Mouse (Mus musculus) adrenal gland, postnatal 14 days (tissue): ENCODE results near the gene Stat6. TPM values are rescaled to one million over a fixed set of nuclear protein-coding genes. Genes with fewer than 3 reads are reported as not detected.

Experiments used
- DNase-seq: peaks from one replicate; pipeline ENCODE4 v3.0.0; 2021; ENCODE audit warnings: mixed read lengths
- total RNA-seq: library from RNA; stranded (reverse); gene quantifications from 2 replicates; pipeline ENCODE4 v1.2.3, GENCODE M21; 2021

Gene Stat6
- total RNA-seq, 1 experiment from 2014 or later: 75.0 TPM

- DNase-seq: no peak
Measured at GRCm38 (mm10) chr10:127669170-127669569, 26.4 kb downstream of the Stat6 start.

- no peak for DNase-seq
Measured at GRCm38 (mm10) chr10:127670185-127670584, 27.4 kb downstream of the Stat6 start.

- peak; percentile 59 for DNase-seq
Measured at GRCm38 (mm10) chr10:127671276-127671675, 28.5 kb downstream of the Stat6 start.

DNA sequence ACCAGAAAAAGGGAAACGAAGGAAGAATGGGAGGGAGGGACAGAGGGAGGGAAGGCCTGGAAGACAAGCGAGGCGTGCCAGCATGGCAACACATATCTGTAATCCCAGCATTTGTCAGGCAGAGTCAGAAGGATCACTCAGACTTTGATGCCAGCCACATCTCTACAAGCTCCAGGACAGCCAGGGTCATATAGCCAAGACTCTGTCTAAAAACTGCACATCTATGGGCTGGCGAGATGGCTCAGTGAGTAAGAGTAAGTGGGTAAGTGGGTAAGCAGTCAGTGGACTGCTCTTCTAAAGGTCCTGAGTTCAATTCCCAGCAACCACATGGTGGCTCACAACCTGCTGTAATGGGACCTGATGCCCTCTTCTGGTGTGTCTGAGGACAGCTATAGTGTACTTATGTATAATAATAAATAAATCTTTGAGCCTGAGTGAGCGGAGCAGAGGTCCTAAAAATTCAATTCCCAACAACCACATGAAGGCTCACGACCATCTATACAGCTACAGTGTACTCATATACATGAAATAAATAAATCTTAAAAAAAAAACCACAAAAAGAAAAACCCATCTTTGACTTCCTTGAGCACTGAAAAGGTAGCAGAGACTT is 31.4 kb downstream of the Stat6 start:
- no peak for DNase-seq

DNA sequence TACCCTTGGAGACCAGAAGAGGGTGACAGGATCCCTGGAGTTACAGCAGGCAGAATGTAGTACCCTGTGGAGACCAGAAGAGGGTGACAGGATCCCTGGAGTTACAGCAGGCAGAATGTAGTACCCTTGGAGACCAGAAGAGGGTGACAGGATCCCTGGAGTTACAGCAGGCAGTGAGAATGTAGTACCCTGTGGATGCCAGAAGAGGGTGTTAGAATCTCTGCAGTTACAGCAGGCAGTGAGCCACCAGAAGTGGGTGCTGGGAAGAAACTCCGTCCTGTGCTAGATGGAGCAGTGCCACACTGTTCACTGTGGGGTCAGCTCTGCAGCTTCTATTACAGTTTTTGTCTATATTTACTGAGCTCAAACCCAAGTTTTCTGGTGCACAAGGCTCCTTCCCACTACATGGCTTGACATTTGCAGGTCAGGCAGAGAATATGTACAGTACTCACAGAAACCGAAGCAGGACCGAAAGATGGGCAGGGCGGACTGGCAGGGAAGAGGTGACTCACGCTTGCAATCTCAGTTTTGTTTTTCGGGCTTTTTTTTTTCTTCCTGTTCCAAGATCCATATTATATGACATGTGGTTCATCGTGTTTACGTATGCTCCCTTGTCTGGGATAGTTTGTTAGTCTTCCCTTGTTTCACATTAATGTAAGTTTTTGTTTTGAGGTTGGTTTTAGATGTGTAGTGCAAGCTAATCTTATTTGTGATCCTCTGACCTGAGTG is 32.2 kb downstream of the Stat6 start:
- peak; percentile 91 for DNase-seq

DNA sequence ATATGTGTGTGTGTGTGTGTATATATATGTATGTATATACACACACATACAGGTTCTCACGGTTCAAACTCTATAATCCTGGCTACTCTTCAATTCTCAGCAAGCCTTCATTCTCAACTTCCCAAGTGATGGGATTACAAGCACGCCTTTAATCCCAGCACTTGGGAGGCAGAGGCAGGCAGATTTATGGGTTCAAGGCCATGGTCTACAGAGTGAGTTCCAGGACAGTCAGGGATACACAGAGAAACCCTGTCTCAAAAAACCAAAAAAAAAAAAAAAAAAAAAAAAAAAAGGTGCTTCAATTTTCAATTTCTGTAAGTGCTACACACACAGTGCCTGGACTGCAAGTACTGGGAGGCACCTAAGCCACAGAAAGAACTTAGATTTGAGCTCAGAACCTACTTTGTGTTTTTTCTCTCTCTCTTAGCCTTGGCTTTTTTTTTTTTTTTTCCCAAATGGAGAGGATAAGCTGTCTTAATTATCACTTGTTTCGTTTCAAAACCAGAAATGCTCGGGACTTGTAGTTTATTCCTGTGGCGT is 33.1 kb downstream of the Stat6 start:
- DNase-seq: no peak

GRCm38 (mm10) chr10:127676691-127677548 is 34.1 kb downstream of the Stat6 start:
- DNase-seq: peak; percentile 97

DNA sequence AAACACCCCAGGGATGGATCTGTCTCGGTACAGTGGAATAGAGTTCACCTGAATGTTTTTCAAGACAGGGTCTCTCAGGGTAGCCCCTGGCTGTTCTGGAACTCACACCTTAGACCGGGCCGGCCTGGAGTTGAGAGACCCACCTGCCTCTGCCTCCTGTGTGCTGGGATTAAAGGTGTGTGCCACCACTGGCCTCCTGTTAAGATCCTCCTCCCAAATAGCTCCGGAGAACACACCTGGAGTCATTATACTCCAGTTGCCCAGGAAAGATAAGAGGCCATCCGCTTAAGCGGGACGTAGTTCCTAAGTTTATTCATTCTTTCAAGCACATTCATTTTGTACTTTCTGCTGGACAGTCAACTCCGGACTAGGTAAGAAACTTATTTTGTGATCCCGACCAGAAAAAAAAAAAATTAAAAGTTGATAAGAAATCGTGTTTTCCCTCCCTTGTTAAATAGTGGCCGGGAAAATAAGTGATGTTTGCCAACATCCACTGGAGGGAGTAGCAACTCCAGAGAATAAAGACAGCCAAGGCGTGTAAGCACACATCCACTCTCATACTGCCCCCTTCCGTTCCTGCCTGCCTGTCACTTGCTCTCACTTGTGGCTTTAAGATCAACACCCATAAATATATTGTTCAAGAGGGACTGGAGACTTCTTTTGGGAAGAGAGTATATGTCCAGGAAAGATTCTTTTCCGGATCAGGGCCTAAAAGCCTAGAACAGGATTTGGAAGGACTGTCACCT is 35.0 kb downstream of the Stat6 start:
- peak; percentile 83 for DNase-seq

DNA sequence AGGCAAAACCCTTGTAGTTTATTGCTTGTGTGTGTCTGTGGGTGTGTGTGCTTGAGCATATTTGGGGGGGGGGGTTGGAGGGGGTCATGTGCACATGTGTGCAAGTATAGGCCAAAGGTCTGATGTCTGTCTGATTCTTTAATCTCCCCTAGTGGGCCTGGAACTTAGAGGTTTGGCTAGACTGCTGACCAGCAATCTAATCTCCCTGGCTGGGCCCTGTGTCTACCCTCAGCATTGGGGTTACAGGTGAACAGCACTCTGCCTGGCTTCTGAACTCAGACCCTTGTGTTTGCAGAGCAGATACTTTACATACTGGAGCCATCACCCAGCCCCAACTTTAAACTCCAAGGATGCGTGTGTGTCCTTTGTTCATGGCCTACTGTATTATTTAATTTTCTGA is 36.4 kb downstream of the Stat6 start:
- no peak for DNase-seq

DNA sequence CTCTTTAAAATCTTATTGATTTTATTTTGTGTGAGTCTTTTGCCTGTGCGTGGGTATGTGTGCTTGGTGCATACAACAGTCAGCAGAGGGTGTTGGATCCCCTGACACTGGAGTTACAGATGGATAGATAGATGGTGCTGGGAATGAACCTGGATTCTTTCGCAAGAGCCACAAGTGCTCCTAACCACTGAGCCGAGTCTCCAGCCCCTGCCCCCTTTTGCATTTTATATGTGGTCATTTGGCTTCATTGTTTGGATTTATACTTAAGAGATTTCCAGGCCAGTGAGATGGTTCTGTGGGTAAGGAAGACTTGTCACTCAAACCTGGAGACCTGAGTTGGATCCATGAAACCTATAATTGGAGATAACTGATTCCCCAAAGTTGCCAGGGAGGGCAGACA is 37.1 kb downstream of the Stat6 start:
- no peak for DNase-seq

DNA sequence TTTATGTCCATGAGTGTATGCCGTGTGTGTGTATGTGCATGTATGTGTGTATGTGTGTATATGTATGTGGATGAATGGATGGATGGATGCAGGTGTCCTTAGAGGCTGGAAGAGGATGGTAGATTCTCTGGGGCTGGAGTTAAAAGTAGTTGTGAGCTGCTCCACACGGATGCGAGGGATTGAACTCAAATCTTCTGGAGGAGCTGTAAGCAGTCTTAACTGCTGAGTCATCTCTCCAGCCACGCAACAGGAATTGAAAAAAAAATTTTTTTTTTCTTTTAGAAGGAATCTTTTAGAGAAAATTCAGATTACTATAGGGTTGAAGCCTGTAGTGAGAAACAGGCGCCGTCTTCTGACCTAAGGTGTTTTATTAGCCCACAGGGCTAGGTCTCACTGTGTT is 40.1 kb downstream of the Stat6 start:
- DNase-seq: no peak

DNA sequence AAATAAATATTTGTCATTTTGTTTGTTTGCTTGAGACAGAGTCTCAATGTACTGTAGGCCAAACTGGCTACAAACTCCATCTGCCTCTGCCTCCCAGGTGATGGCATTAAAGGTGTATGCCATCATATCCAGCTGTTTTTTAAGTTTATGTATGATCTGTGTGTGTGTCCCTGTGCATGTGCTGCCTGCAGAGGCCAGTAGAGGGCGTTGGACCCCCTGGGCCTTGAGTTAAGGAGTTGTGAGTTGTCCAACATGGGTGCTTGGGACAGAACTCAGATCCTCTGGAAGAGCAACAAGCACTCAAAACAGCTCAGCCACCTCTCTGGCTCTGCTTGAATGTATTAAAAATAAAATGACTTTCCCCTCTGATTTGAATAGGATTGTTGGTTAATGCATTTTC is 48.3 kb downstream of the Stat6 start:
- no peak for DNase-seq

- no peak for DNase-seq
Measured at GRCm38 (mm10) chr10:127694636-127695035, 51.9 kb downstream of the Stat6 start.

- DNase-seq: peak; percentile 69
Measured at GRCm38 (mm10) chr10:127695775-127696174, 53.0 kb downstream of the Stat6 start.

DNA sequence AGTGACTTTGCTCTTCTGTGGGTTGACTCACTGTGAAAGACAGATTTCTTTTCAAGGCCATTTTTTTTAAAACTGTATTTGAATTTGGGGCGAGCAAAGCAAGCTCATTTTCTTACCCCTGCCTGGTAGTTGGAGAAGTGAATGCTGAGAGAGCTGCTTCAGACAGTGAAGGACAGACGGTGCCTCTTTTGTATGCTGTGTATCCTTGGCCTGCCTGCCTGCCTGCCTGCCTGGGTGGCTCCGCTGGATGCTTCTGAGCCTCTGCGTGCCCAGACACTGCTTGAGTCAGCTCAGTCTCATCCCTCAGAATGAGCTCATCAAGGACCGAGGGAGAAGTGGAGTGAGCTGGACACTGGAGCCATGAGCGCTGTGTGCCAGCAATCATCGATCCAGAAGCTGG is 56.2 kb downstream of the Stat6 start:
- DNase-seq: peak; percentile 79

DNA sequence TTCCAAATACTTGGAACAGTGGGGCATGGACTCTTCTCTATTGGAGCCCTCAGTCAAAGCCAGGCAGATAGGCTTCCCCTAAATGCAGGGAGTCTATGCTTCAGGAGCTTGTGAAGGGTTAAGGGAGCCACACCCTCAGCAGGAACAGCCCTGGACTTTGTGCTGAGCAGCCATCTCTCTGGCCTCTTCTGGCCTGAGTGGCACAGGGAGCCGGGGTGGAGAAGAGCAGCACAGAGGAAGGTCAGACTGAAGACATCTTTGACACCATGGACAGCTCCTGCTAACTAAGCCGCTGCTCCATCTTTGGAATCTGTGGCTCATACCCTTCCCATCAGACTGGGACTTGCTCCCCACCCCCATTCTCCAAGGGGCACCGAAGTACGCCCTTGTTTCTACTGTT is 60.5 kb downstream of the Stat6 start:
- no peak for DNase-seq

GRCm38 (mm10) chr10:127704293-127704692 is 61.5 kb downstream of the Stat6 start:
- no peak for DNase-seq

- DNase-seq: peak; percentile 3
Measured at GRCm38 (mm10) chr10:127704766-127705220, 62.0 kb downstream of the Stat6 start, which contains the start of gene Myo1a. Gene Myo1a, plus strand, starts transcription at chr10:127705170.

- DNase-seq: no peak
Measured at GRCm38 (mm10) chr10:127705783-127706182, 63.0 kb downstream of the Stat6 start.

DNA sequence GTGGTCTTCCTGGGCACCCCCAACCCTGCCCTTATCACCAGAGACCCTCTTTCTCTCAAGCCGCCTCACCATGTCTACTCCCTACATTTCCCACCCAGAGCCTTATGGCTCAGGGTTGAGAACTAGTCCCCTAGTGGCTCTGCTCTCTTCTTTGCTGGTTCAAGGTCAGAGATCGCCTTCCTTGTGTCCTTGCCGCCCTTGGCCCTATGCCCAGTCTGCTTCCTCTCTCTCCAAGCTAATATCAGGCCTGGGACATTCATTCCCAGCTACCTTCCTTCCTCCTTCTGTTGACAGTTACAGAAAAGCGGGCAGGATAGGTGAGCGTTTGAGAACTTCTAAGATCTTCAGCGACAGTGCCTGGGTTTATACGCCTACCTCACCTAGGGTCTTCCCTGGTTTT is 64.9 kb downstream of the Stat6 start:
- DNase-seq: peak; percentile 87

- DNase-seq: peak; percentile 7
Measured at GRCm38 (mm10) chr10:127708850-127709370, 66.1 kb downstream of the Stat6 start.

GRCm38 (mm10) chr10:127710331-127710730 is 67.5 kb downstream of the Stat6 start:
- DNase-seq: no peak
